Mouse (Mus musculus) CH12.LX (cell line): Measurements from ENCODE around the gene F2r. TPM values are rescaled to one million over a fixed set of nuclear protein-coding genes. Genes with fewer than 3 reads are reported as not detected.

ENCODE experiments used
- DNase-seq: peaks from one replicate; pipeline ENCODE4 v3.0.0-alpha.2; 2013; ENCODE audit errors: extremely low read depth
- H3K27ac ChIP-seq: 2 replicates; pipeline ENCODE4 v1.5.1; 2012; ENCODE audit warnings: low read depth, mild to moderate bottlenecking, control low read depth, moderate library complexity; ENCODE audit not compliant: insufficient read depth
- H3K27me3 ChIP-seq: replicated peaks from 2 replicates; pipeline ENCODE3; 2012; ENCODE audit warnings: inconsistent platforms
- H3K36me3 ChIP-seq, 2 experiments: replicated peaks in 1 of 2; 2 replicates each; pipeline versions ENCODE3 to v1.6.1; 2012; ENCODE audit warnings: inconsistent platforms in 1 of 2, low read length in 1 of 2, mild to moderate bottlenecking in 1 of 2, mixed read lengths in 1 of 2, moderate library complexity in 1 of 2; ENCODE audit not compliant: control insufficient read depth in 1 of 2, insufficient read depth in 1 of 2
- H3K4me1 ChIP-seq, 2 experiments: 2 replicates each; pipeline ENCODE4 v1.6.1; 2012; ENCODE audit warnings: inconsistent platforms in 1 of 2, moderate library complexity in 1 of 2; ENCODE audit not compliant: insufficient read depth in 2 of 2, control insufficient read depth in 1 of 2
- H3K4me2 ChIP-seq: 2 replicates; pipeline ENCODE4 v1.6.1; 2012; ENCODE audit warnings: low read depth, mild to moderate bottlenecking, control low read depth; ENCODE audit not compliant: poor library complexity, insufficient read depth, severe bottlenecking
- H3K4me3 ChIP-seq, 3 experiments: fragments of 150-350 bp in 1 of 3; sonication (generic) in 1 of 3; replicated peaks in 1 of 3; 2 replicates each; pipeline versions ENCODE3 to v1.5.1; 2011 to 2012; ENCODE audit warnings: low read depth in 2 of 3, low read length in 2 of 3, mild to moderate bottlenecking in 2 of 3, moderate library complexity in 2 of 3, control low read depth in 1 of 3, improper control_type of control experiment in 1 of 3, inconsistent platforms in 1 of 3, mixed read lengths in 1 of 3; ENCODE audit not compliant: poor library complexity in 1 of 3
- H3K79me2 ChIP-seq: replicated peaks from 2 replicates; pipeline ENCODE4 v1.6.1; 2012; ENCODE audit warnings: mild to moderate bottlenecking, moderate library complexity; ENCODE audit not compliant: control insufficient read depth, poor library complexity, insufficient read depth, severe bottlenecking; ENCODE audit errors: extremely low read depth
- H3K9ac ChIP-seq: 2 replicates; pipeline ENCODE4 v1.6.1; 2012; ENCODE audit warnings: low read depth, mild to moderate bottlenecking, control low read depth, moderate library complexity; ENCODE audit not compliant: insufficient read depth
- H3K9me3 ChIP-seq: replicated peaks from 2 replicates; pipeline ENCODE3; 2012; ENCODE audit warnings: low read length, inconsistent platforms, mixed read lengths
- BHLHE40 ChIP-seq: IDR thresholded peaks from 2 replicates; pipeline ENCODE4 v1.6.1; 2011; ENCODE audit warnings: mild to moderate bottlenecking, low read depth, low read length, improper control_type of control experiment
- CTCF ChIP-seq, 2 experiments: IDR thresholded peaks in 1 of 2; conservative IDR thresholded peaks in 1 of 2; 2 replicates each; pipeline ENCODE4 v1.5.1; 2011 to 2012; ENCODE audit warnings: low read depth in 2 of 2, low read length in 2 of 2, improper control_type of control experiment in 1 of 2, inconsistent platforms in 1 of 2, mild to moderate bottlenecking in 1 of 2, moderate library complexity in 1 of 2
- IRF4 ChIP-seq: IDR thresholded peaks from 2 replicates; pipeline ENCODE4 v1.6.1; 2014; ENCODE audit warnings: low read depth, mild to moderate bottlenecking, inconsistent platforms, low read length, improper control_type of control experiment
- JUN ChIP-seq: IDR thresholded peaks from 2 replicates; pipeline ENCODE4 v1.6.1; 2011; ENCODE audit warnings: low read depth, mild to moderate bottlenecking, low read length, improper control_type of control experiment, moderate library complexity; ENCODE audit not compliant: insufficient read depth
- MAFK ChIP-seq: IDR thresholded peaks from 2 replicates; pipeline ENCODE4 v1.6.1; 2011; ENCODE audit warnings: low read length, improper control_type of control experiment; ENCODE audit not compliant: insufficient replicate concordance
- MXI1 ChIP-seq: IDR thresholded peaks from 2 replicates; pipeline ENCODE4 v1.6.1; 2011; ENCODE audit warnings: mild to moderate bottlenecking, low read depth, low read length, improper control_type of control experiment
- NELFE ChIP-seq: IDR thresholded peaks from 2 replicates; pipeline ENCODE4 v1.6.1; 2011; ENCODE audit warnings: low read depth, low read length, improper control_type of control experiment
- POLR2A ChIP-seq: IDR thresholded peaks from 2 replicates; pipeline ENCODE4 v1.6.1; 2011; ENCODE audit warnings: low read depth, mild to moderate bottlenecking, improper control_type of control experiment, low read length
- RCOR1 ChIP-seq: conservative IDR thresholded peaks from 2 replicates; pipeline ENCODE4 v1.6.1; 2012; ENCODE audit warnings: low read depth, mild to moderate bottlenecking, inconsistent platforms, low read length, improper control_type of control experiment
- SIN3A ChIP-seq: IDR thresholded peaks from 2 replicates; pipeline ENCODE4 v1.6.1; 2012; ENCODE audit warnings: low read length, improper control_type of control experiment, inconsistent platforms
- SMC3 ChIP-seq: IDR thresholded peaks from 2 replicates; pipeline ENCODE4 v1.6.1; 2011; ENCODE audit warnings: low read depth, low read length, improper control_type of control experiment
- UBTF ChIP-seq: IDR thresholded peaks from 2 replicates; pipeline ENCODE4 v1.6.1; 2012; ENCODE audit warnings: low read depth, mild to moderate bottlenecking, inconsistent platforms, low read length, improper control_type of control experiment, moderate library complexity
- USF1 ChIP-seq: IDR thresholded peaks from 2 replicates; pipeline ENCODE4 v1.6.1; 2014; ENCODE audit warnings: low read depth, mild to moderate bottlenecking, inconsistent platforms, low read length, improper control_type of control experiment
- ZNF384 ChIP-seq: IDR thresholded peaks from 2 replicates; pipeline ENCODE4 v1.6.1; 2012; ENCODE audit warnings: low read depth, low read length, improper control_type of control experiment, inconsistent platforms
- dilution Hi-C: fragments of 300-500 bp; cut with MboI; formaldehyde crosslinking; loops from 2 replicates; pipeline ENCODE4 v1.14.3; 2020; ENCODE audit warnings: low sequenced_read_pairs; ENCODE audit not compliant: extremely low pct_unique_long_range_greater_than_20kb, extremely low pct_ligation_motif_present
- in situ Hi-C: fragments of 300-500 bp; cut with MboI; formaldehyde crosslinking; loops from 3 replicates; pipeline ENCODE4 v1.14.3; 2019; ENCODE audit warnings: low sequenced_read_pairs, low pct_ligation_motif_present, low pct_unique_long_range_greater_than_20kb, mixed read lengths
- polyA plus RNA-seq: library from polyadenylated mRNA; unstranded; fragments of >175 nt; gene quantifications from 2 replicates; pipeline ENCODE4 v1.2.1, GENCODE M21; 2012; ENCODE audit warnings: low read depth; ENCODE audit not compliant: insufficient read length
- total RNA-seq, 2 experiments: library from RNA; depleted of rRNA; stranded (reverse); fragments of 300-350 nt in 1 of 2; fragments of >200 nt in 1 of 2; gene quantifications; 2 replicates each; pipeline ENCODE4 v1.2.3; 2012 to 2014

Gene F2r
- total and polyA plus RNA-seq, 3 experiments, result 0.17 to 0.30 (median 0.28) TPM

DNA sequence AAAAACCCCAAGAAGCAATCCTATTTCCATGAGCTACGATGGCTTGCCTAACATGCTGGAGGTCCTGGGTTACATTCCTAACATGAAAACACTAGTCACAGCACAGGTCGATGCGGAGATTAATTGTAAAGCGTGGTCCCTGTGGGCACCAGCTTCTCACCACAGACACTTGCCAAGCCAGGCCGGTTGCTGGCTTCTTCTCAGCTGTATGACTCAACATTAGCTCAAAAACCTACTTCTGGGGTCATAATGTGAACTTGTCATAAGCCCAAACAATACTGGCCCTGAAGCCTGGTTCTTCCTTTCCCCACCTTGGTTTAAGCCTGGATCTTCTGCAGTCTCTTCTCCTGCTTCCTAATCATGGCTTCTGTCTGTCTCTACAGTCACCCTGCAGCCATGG is 33.4 kb downstream of the F2r start:
- Histone ChIP-seq H3K9me3 (no peaks in the 10 kb centered on the region), H3K9ac (no peak overlapping the region), H3K79me2 (no peaks in the 10 kb centered on the region), H3K4me2 (no peak overlapping the region), H3K4me3 (no peak overlapping the region), H3K27me3 (peaks cover 15% of the 10 kb centered on the region), H3K27ac (no peak overlapping the region), H3K36me3 (no peaks in the 10 kb centered on the region)
- in situ Hi-C loops, result no loop called here
- dilution Hi-C loops, result no loop called here
- TF ChIP-seq JUN (no peak), NELFE (no peak), MAFK (no peak)
- TF ChIP-seq, all 38 proteins: peak for 0
- no peaks in the 10 kb centered on the region for H3K4me1 ChIP-seq
- no peak for DNase-seq

DNA sequence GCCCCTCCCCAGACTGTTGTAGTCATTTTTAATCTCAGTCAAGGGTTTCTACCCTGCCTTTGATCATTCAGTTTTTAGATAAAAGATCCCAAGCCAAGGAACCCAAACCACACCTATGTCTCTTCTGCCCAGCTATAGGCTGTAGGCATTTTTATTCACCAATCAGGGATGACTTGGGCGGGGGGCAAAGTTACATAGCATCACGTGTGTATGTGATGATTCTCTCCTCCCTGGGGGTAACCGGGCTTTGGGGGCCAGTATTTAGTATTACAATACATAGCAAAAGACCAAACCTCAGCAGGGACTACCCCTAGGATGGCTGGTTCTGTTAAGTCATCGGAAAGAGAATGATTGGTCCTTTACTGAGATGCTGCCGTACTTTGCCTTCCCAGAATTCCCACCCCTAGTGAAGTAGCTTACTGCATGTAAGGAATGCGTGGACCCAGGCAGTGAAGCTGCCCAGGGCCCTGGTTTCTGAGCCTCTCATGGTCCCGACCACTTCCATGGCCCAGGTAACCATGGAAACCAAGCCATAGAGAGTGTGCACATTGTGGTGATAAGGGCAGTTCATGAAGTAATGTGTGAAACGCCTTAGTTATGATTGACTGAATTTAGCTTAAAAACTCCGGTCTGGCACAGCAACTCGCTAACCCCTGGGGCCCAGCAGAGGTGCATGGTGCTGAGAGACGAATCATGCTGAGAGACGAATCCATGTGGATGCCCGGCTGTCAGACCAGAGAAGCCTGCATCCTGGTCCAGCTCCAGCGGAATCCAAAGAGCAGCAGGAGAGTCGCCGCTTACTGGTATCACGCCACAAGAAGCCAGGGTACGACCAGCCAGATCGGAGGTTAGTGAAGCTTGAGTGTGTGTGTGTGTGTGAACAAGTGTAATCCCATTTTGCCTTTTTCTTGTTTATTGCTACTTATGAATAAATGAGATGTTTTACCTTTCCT is 34.8 kb downstream of the F2r start:
- H3K4me2 ChIP-seq, result no peak overlapping the region
- H3K27ac ChIP-seq, result no peak overlapping the region
- no peaks in the 10 kb centered on the region for H3K9me3 ChIP-seq
- dilution Hi-C loops (no loop called here), in situ Hi-C loops (no loop called here)
- no peaks in the 10 kb centered on the region for H3K36me3 ChIP-seq
- TF ChIP-seq SIN3A, result no peak
- TF ChIP-seq POLR2A, result no peak
- peaks cover 5% of the 10 kb centered on the region for H3K27me3 ChIP-seq
- no peak for DNase-seq
- H3K9ac ChIP-seq, result no peak overlapping the region
- H3K4me3 ChIP-seq, result no peak overlapping the region
- no peaks in the 10 kb centered on the region for H3K79me2 ChIP-seq
- no peaks in the 10 kb centered on the region for H3K4me1 ChIP-seq

DNA sequence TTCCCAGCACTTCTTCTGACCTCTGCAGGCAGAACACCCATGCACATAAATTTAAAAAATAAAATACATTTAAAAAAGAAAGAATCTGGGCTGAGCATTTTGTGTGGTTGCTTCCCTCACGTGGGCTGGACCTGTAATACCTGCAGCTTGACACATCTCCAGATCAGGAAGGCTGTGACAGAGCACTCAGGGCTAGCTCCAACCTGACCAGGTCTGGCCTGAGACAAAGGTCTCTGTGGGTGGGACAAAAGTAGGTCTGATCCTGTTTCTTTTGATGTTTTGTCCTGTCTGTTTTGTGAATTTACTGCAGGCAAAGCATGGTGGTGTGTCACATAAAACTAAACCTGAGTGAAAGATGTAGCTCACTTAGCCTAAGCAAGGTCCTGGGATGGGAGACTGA is 36.4 kb downstream of the F2r start:
- H3K9me3 ChIP-seq, result no peaks in the 10 kb centered on the region
- H3K79me2 ChIP-seq, result no peaks in the 10 kb centered on the region
- H3K4me3 ChIP-seq, result no peak overlapping the region
- no peaks in the 10 kb centered on the region for H3K36me3 ChIP-seq
- H3K27me3 ChIP-seq, result peaks cover 2% of the 10 kb centered on the region
- H3K27ac ChIP-seq, result no peak overlapping the region
- dilution Hi-C loops, result no loop called here
- H3K9ac ChIP-seq, result no peak overlapping the region
- no peak overlapping the region for H3K4me2 ChIP-seq
- TF ChIP-seq USF1, result no peak
- TF ChIP-seq MAFK, result no peak
- TF ChIP-seq UBTF, result no peak
- no peak for TF ChIP-seq CTCF (conservative IDR thresholded peaks at IDR 0.05 in 1 of 2, IDR thresholded peaks at IDR 0.05 in 1 of 2; ENCODE audit: low read depth in 2 of 2, low read length in 2 of 2)
- TF ChIP-seq IRF4, result no peak
- TF ChIP-seq SMC3, result no peak
- TF ChIP-seq RCOR1, result no peak
- TF ChIP-seq ZNF384, result no peak
- no peak for TF ChIP-seq BHLHE40
- TF ChIP-seq MXI1, result no peak
- DNase-seq, result no peak
- in situ Hi-C loops, result no loop called here
- H3K4me1 ChIP-seq, result no peaks in the 10 kb centered on the region
